Mouse (Mus musculus): ENCODE data around the gene Adsl. TPM values are rescaled to one million over a fixed set of nuclear protein-coding genes. Genes with fewer than 3 reads are reported as not detected.

Adsl gene
- polyA plus RNA-seq, 1 experiment from 2014 or later: 77.0 TPM

- Histone ChIP-seq H3K27me3 (ENCODE audit: control insufficient read depth, insufficient read depth, low read length) (no peaks in the 10 kb centered on the region), H3K4me1 (replicated peaks; ENCODE audit: control insufficient read depth, insufficient read depth) (no peaks in the 10 kb centered on the region), H3K27ac (replicated peaks) (peak overlapping the region; percentile 84; the same call in 1 of the 2 replicates), H3K4me3 (ENCODE audit: low read depth, low read length) (no peak overlapping the region), H3K9ac (ENCODE audit: low read length) (no peak overlapping the region), H3K36me3 (ENCODE audit: control insufficient read depth, insufficient read depth, low read length) (no peaks in the 10 kb centered on the region), H3K4me2 (replicated peaks; ENCODE audit: low read depth) (no peak overlapping the region), H3K9me3 (ENCODE audit: control insufficient read depth, low read length) (no peaks in the 10 kb centered on the region)
- DNase-seq (ENCODE audit: low spot score) (no peak), ATAC-seq (ENCODE audit: low FRiP score, low TSS enrichment) (no peak)
- 26% methylated on average over 1 of the region's 1 CpGs for WGBS
- TF ChIP-seq EP300 (optimal IDR thresholded peaks at IDR 0.05): no peak
Observed at GRCm38 (mm10) chr15:80988331-80988730, 40.0 kb downstream of the Adsl start.

- Histone ChIP-seq H3K36me3 (ENCODE audit: control insufficient read depth, insufficient read depth, low read length) (no peaks in the 10 kb centered on the region), H3K27me3 (ENCODE audit: control insufficient read depth, insufficient read depth, low read length) (no peaks in the 10 kb centered on the region), H3K9me3 (ENCODE audit: control insufficient read depth, low read length) (no peaks in the 10 kb centered on the region), H3K9ac (ENCODE audit: low read length) (no peak overlapping the region), H3K27ac (replicated peaks) (peak overlapping the region; percentile 93), H3K4me3 (ENCODE audit: low read depth, low read length) (no peak overlapping the region), H3K4me2 (replicated peaks; ENCODE audit: low read depth) (no peak overlapping the region; the same call in 1 of the 2 replicates), H3K4me1 (replicated peaks; ENCODE audit: control insufficient read depth, insufficient read depth) (no peaks in the 10 kb centered on the region)
- DNase-seq (ENCODE audit: low spot score): peak; percentile 82
- peak; percentile 96 for ATAC-seq (ENCODE audit: low FRiP score, low TSS enrichment)
- TF ChIP-seq CTCF (IDR thresholded peaks at IDR 0.05; ENCODE audit: low read depth): no peak; the same call in 1 of the 2 replicates
- TF ChIP-seq EP300 (optimal IDR thresholded peaks at IDR 0.05): peak; percentile 58
- 35% methylated on average over 3 of the region's 3 CpGs for WGBS
Observed at GRCm38 (mm10) chr15:80989712-80990111, 41.4 kb downstream of the Adsl start.

- Histone ChIP-seq H3K27ac (replicated peaks) (no peak overlapping the region), H3K9ac (ENCODE audit: low read length) (no peak overlapping the region), H3K9me3 (ENCODE audit: control insufficient read depth, low read length) (no peaks in the 10 kb centered on the region), H3K4me3 (ENCODE audit: low read depth, low read length) (no peak overlapping the region), H3K27me3 (ENCODE audit: control insufficient read depth, insufficient read depth, low read length) (no peaks in the 10 kb centered on the region), H3K4me1 (replicated peaks; ENCODE audit: control insufficient read depth, insufficient read depth) (no peaks in the 10 kb centered on the region; the same call in 1 of the 2 replicates), H3K36me3 (ENCODE audit: control insufficient read depth, insufficient read depth, low read length) (no peaks in the 10 kb centered on the region), H3K4me2 (replicated peaks; ENCODE audit: low read depth) (no peak overlapping the region)
- DNase-seq (ENCODE audit: low spot score): no peak
- WGBS: 80% methylated on average over 5 of the region's 5 CpGs
- TF ChIP-seq EP300 (optimal IDR thresholded peaks at IDR 0.05): no peak
- TF ChIP-seq CTCF (IDR thresholded peaks at IDR 0.05; ENCODE audit: low read depth): no peak
- ATAC-seq (ENCODE audit: low FRiP score, low TSS enrichment): no peak
Observed at GRCm38 (mm10) chr15:80994959-80995358, 46.7 kb downstream of the Adsl start.

- no peak for DNase-seq (ENCODE audit: low spot score)
- no peak for ATAC-seq (ENCODE audit: low FRiP score, low TSS enrichment)
- 50% methylated on average over 6 of the region's 6 CpGs for WGBS
Observed at GRCm38 (mm10) chr15:80996090-80996835, 48.0 kb downstream of the Adsl start.

DNA sequence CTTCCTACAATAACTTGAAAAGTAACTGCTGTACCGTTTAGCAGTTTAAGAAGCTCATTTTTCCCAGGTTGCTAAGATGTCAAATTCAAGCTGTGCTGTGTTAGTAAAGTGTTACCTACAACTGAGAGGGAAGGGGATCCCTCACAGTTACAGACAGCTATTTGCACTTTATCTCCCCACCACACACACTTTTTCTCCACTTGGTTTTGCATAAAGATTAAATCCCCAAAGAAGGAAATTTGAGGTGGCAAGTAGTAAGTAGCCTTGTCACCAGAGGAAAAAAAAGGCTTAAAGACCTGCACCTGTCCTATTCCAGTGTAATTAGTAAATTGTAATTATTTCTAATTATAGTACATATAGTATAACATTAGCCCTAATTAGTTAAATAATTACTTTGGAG is 48.8 kb downstream of the Adsl start:
- 16% methylated on average over 1 of the region's 1 CpGs for WGBS
- no peaks in the 10 kb centered on the region for H3K27me3 ChIP-seq (ENCODE audit: control insufficient read depth, insufficient read depth, low read length)
- no peak overlapping the region for H3K4me3 ChIP-seq (ENCODE audit: low read depth, low read length)
- H3K36me3 ChIP-seq (ENCODE audit: control insufficient read depth, insufficient read depth, low read length): no peaks in the 10 kb centered on the region
- H3K9me3 ChIP-seq (ENCODE audit: control insufficient read depth, low read length): no peaks in the 10 kb centered on the region
- DNase-seq (ENCODE audit: low spot score) (no peak), ATAC-seq (ENCODE audit: low FRiP score, low TSS enrichment) (no peak)
- peak overlapping the region; percentile 53; the same call in 1 of the 2 replicates for H3K27ac ChIP-seq (replicated peaks)
- no peaks in the 10 kb centered on the region; the same call in 1 of the 2 replicates for H3K4me1 ChIP-seq (replicated peaks; ENCODE audit: control insufficient read depth, insufficient read depth)
- H3K9ac ChIP-seq (ENCODE audit: low read length): no peak overlapping the region
- TF ChIP-seq CTCF (IDR thresholded peaks at IDR 0.05; ENCODE audit: low read depth) (no peak), EP300 (optimal IDR thresholded peaks at IDR 0.05) (no peak)
- no peak overlapping the region for H3K4me2 ChIP-seq (replicated peaks; ENCODE audit: low read depth)

More at GRCm38 (mm10) chr15:80996090-80996835, 48.0 kb downstream of the Adsl start:
- Histone ChIP-seq H3K4me3 (ENCODE audit: low read depth, low read length) (no peak overlapping the region), H3K9ac (ENCODE audit: low read length) (no peak overlapping the region), H3K27me3 (ENCODE audit: control insufficient read depth, insufficient read depth, low read length) (no peaks in the 10 kb centered on the region), H3K27ac (replicated peaks) (peak overlapping the region; percentile 53), H3K36me3 (ENCODE audit: control insufficient read depth, insufficient read depth, low read length) (no peaks in the 10 kb centered on the region), H3K4me2 (replicated peaks; ENCODE audit: low read depth) (no peak overlapping the region), H3K4me1 (replicated peaks; ENCODE audit: control insufficient read depth, insufficient read depth) (no peaks in the 10 kb centered on the region; the same call in 1 of the 2 replicates), H3K9me3 (ENCODE audit: control insufficient read depth, low read length) (no peaks in the 10 kb centered on the region)
- TF ChIP-seq EP300 (optimal IDR thresholded peaks at IDR 0.05) (no peak), CTCF (IDR thresholded peaks at IDR 0.05; ENCODE audit: low read depth) (no peak)

Measured in stomach, postnatal 0 days (tissue).